Mouse (Mus musculus) embryonic facial prominence, embryonic 12.5 days (tissue): ENCODE data around the gene Plcl2. TPM values are rescaled to one million over a fixed set of nuclear protein-coding genes. Genes with fewer than 3 reads are reported as not detected.
"Not testable (repeated sequence)": the region's sequence is repeated elsewhere in the genome, so short reads cannot be mapped to it uniquely, and the experiment has no call there.

Experiments
- ATAC-seq: fragments of 200-750 bp; cut with Nextera tagmentation; 2 replicates; pipeline ENCODE4 v1.8.0; 2017; ENCODE audit not compliant: insufficient number of reproducible peaks, insufficient read depth, low FRiP score, low TSS enrichment
- H3K27ac ChIP-seq: fragments of 300-500 bp; sonication (generic); 2 replicates; pipeline ENCODE4 v1.5.1; 2016; ENCODE audit warnings: mild to moderate bottlenecking
- H3K27me3 ChIP-seq: fragments of 300-500 bp; sonication (generic); 2 replicates; pipeline ENCODE4 v1.6.1; 2016; ENCODE audit warnings: mild to moderate bottlenecking, moderate library complexity
- H3K36me3 ChIP-seq: fragments of 300-500 bp; sonication (generic); 2 replicates; pipeline ENCODE4 v1.6.1; 2016; ENCODE audit warnings: mild to moderate bottlenecking
- H3K4me1 ChIP-seq: fragments of 300-500 bp; sonication (generic); 2 replicates; pipeline ENCODE4 v1.6.1; 2016
- H3K4me2 ChIP-seq: fragments of 300-500 bp; sonication (generic); replicated peaks from 2 replicates; pipeline ENCODE4 v1.6.1; 2016; ENCODE audit warnings: mild to moderate bottlenecking, moderate library complexity
- H3K4me3 ChIP-seq: fragments of 300-500 bp; sonication (generic); 2 replicates; pipeline ENCODE4 v1.5.1; 2016; ENCODE audit warnings: mild to moderate bottlenecking
- H3K9ac ChIP-seq: fragments of 300-500 bp; sonication (generic); 2 replicates; pipeline ENCODE4 v1.6.1; 2016; ENCODE audit warnings: mild to moderate bottlenecking, moderate library complexity
- H3K9me3 ChIP-seq: fragments of 300-500 bp; sonication (generic); 2 replicates; pipeline ENCODE4 v1.6.1; 2016; ENCODE audit warnings: mild to moderate bottlenecking, moderate library complexity
- WGBS: fragments of 180-500 bp; shearing (Covaris S2); methylation state at CpG from one replicate; pipeline ENCODE4 v1.1.7; 2016; 5-methylcytosine and 5-hydroxymethylcytosine counted together
- polyA plus RNA-seq: library from polyadenylated mRNA; unstranded; fragments of >200 nt; fragmentation: Nextera tagmentation; extraction: Ambion mirVana; gene quantifications from 2 replicates; pipeline ENCODE4 v1.2.1, GENCODE M21; 2016

The Plcl2 gene
- polyA plus RNA-seq, 1 experiment from 2014 or later: 5.9 TPM

- H3K4me3 ChIP-seq: no peak overlapping the region
- peaks cover under 1% of the 10 kb centered on the region; the same call in 1 of the 2 replicates for H3K4me1 ChIP-seq
- no peak overlapping the region for H3K9ac ChIP-seq
- H3K27me3 ChIP-seq: no peaks in the 10 kb centered on the region
- H3K27ac ChIP-seq: no peak overlapping the region
- no peaks in the 10 kb centered on the region for H3K36me3 ChIP-seq
- H3K9me3 ChIP-seq: no peaks in the 10 kb centered on the region
- no peak for ATAC-seq
- no peak overlapping the region for H3K4me2 ChIP-seq
- 78% methylated on average over 4 of the region's 4 CpGs for WGBS
Observed at GRCm38 (mm10) chr17:50515926-50516325, 6.7 kb downstream of the Plcl2 start.

GRCm38 (mm10) chr17:50517781-50518415 lies 8.7 kb downstream of the Plcl2 start:
- Histone ChIP-seq H3K4me3 (no peak overlapping the region), H3K9ac (no peak overlapping the region), H3K27ac (no peak overlapping the region), H3K4me1 (no peaks in the 10 kb centered on the region), H3K9me3 (no peaks in the 10 kb centered on the region), H3K36me3 (no peaks in the 10 kb centered on the region), H3K27me3 (no peaks in the 10 kb centered on the region), H3K4me2 (no peak overlapping the region)
- whole genome bisulfite sequencing: 74% methylated on average over 6 of the region's 6 CpGs
- no peak for ATAC-seq

- H3K27ac ChIP-seq: no peak overlapping the region
- H3K36me3 ChIP-seq: no peaks in the 10 kb centered on the region
- no peak overlapping the region for H3K9ac ChIP-seq
- H3K4me2 ChIP-seq: no peak overlapping the region
- no peaks in the 10 kb centered on the region for H3K9me3 ChIP-seq
- no peak for ATAC-seq
- H3K27me3 ChIP-seq: no peaks in the 10 kb centered on the region
- H3K4me3 ChIP-seq: no peak overlapping the region
- 83% methylated on average over 5 of the region's 5 CpGs for WGBS
- no peaks in the 10 kb centered on the region for H3K4me1 ChIP-seq
Observed at GRCm38 (mm10) chr17:50519588-50519987, 10.4 kb downstream of the Plcl2 start.

GRCm38 (mm10) chr17:50522473-50523083 lies 13.4 kb downstream of the Plcl2 start:
- Histone ChIP-seq H3K27ac (no peak overlapping the region), H3K4me2 (no peak overlapping the region), H3K36me3 (no peaks in the 10 kb centered on the region), H3K9ac (no peak overlapping the region), H3K4me1 (no peaks in the 10 kb centered on the region), H3K4me3 (no peak overlapping the region), H3K27me3 (no peaks in the 10 kb centered on the region), H3K9me3 (no peaks in the 10 kb centered on the region)
- WGBS: 80% methylated on average over 5 of the region's 5 CpGs
- ATAC-seq: no peak

DNA sequence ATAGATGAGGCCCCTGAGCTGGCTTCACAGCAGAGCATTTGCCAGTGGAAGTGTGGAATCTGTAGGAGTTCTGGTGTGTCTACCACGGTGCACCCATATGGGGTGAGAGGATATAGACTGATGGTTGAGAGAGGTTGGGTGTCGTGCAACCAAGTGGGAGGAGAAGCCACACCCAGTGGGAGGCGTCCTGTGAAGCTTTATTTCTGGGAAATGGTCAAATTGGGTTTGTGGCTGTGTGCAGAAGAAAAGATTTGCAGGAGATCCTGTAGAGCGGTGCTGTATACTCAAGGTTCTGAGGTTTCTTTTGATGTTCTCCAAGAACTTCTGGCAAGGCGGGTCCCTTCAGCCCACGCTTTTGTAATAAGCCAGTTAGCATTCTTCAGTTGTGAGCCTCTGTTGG lies 15.8 kb downstream of the Plcl2 start:
- no peaks in the 10 kb centered on the region for H3K27me3 ChIP-seq
- H3K27ac ChIP-seq: no peak overlapping the region
- no peaks in the 10 kb centered on the region for H3K36me3 ChIP-seq
- no peak overlapping the region for H3K4me2 ChIP-seq
- no peaks in the 10 kb centered on the region for H3K4me1 ChIP-seq
- no peaks in the 10 kb centered on the region for H3K9me3 ChIP-seq
- 0 out of 2 replicates have a peak, but pooled peaks have one; percentile 10 for ATAC-seq
- no peak overlapping the region for H3K4me3 ChIP-seq
- WGBS: 89% methylated on average over 6 of the region's 6 CpGs
- H3K9ac ChIP-seq: no peak overlapping the region

DNA sequence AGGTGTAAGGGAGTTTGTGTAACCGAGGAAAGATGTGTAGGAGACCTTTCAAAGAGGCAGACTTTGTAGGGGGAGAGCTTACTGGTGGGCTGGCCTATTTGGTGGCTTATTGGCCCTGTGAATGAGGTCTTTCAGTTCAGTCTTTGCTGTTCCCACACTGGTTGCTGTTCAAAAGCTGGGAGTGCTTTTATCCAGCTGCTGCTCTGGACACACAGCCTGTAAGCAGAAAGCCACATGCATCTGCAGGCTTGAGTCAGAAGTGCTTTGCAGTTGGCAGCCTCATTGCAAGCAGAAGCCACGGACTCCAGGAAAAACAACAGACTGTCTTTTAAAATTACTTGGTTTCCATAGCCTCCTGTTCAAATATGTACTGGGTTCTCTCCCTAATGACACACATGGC lies 16.6 kb downstream of the Plcl2 start:
- ATAC-seq: no peak
- WGBS: 43% methylated on average over 2 of the region's 2 CpGs
- Histone ChIP-seq H3K27ac (no peak overlapping the region), H3K4me1 (no peaks in the 10 kb centered on the region), H3K4me2 (no peak overlapping the region), H3K36me3 (no peaks in the 10 kb centered on the region), H3K27me3 (no peaks in the 10 kb centered on the region), H3K9me3 (no peaks in the 10 kb centered on the region), H3K9ac (no peak overlapping the region), H3K4me3 (no peak overlapping the region)

DNA sequence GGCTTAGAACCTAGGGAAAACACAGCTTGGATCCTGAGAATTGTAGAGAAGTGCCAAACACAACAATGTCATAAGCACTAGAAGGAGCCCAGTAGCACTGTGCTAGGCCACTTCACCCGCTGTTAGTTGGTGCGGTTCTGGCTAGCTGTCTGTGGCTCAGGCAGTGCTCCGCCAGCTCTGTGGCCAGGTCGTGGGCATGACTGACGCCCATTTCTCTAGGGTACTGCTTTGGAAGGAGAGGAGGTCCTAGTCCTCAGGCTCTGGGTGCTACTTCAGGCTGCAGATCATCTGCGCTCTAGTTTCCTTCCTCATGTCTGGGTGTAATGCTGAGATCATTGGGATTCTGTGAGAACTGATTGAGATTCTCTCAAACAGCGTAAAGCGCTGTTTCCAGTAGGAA lies 20.9 kb downstream of the Plcl2 start:
- no peaks in the 10 kb centered on the region for H3K36me3 ChIP-seq
- H3K9me3 ChIP-seq: no peaks in the 10 kb centered on the region
- H3K4me2 ChIP-seq: no peak overlapping the region
- ATAC-seq: no peak
- H3K27ac ChIP-seq: no peak overlapping the region
- no peak overlapping the region for H3K4me3 ChIP-seq
- no peaks in the 10 kb centered on the region for H3K4me1 ChIP-seq
- H3K9ac ChIP-seq: no peak overlapping the region
- WGBS: 86% methylated on average over 8 of the region's 8 CpGs
- H3K27me3 ChIP-seq: no peaks in the 10 kb centered on the region

DNA sequence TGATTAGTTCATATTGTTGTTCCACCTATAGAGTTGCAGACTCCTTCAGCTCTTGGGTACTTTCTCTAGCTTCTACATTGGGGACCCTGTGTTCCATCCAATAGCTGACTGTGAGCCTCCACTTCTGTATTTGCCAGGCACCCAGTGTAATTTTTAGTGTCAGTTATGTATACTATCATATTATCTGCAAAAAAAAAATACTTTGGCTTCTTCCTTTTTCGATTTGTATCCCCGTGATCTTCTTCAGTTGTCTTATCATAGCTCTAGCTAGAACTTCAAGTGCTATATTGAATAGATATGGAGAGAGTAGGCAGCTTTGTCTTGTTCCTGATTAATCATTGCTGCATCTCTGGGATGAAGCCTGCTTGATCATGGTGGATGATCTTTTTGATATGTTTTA lies 25.7 kb downstream of the Plcl2 start:
- not testable (repeated sequence) for H3K4me3 ChIP-seq, H3K9me3 ChIP-seq, H3K27me3 ChIP-seq, H3K27ac ChIP-seq, H3K9ac ChIP-seq, H3K4me2 ChIP-seq, H3K36me3 ChIP-seq, ATAC-seq, H3K4me1 ChIP-seq
- 95% methylated on average over 2 of the region's 2 CpGs for whole genome bisulfite sequencing

- Histone ChIP-seq H3K4me3 (no peak overlapping the region), H3K36me3 (no peaks in the 10 kb centered on the region), H3K27me3 (no peaks in the 10 kb centered on the region), H3K9ac (no peak overlapping the region), H3K4me1 (no peaks in the 10 kb centered on the region), H3K9me3 (no peaks in the 10 kb centered on the region), H3K27ac (no peak overlapping the region), H3K4me2 (no peak overlapping the region)
- no peak for ATAC-seq
- WGBS: 86% methylated on average over 4 of the region's 4 CpGs
Observed at GRCm38 (mm10) chr17:50536409-50537194, 27.4 kb downstream of the Plcl2 start.

GRCm38 (mm10) chr17:50537786-50538185 lies 28.6 kb downstream of the Plcl2 start:
- no peak for ATAC-seq
- Histone ChIP-seq H3K27ac (no peak overlapping the region), H3K36me3 (no peaks in the 10 kb centered on the region), H3K4me1 (no peaks in the 10 kb centered on the region), H3K27me3 (no peaks in the 10 kb centered on the region), H3K4me2 (no peak overlapping the region), H3K4me3 (no peak overlapping the region), H3K9ac (no peak overlapping the region), H3K9me3 (0 out of 2 replicates have a peak, but pooled peaks cover 3% of the 10 kb centered on the region)
- WGBS: 83% methylated on average over 2 of the region's 2 CpGs

DNA sequence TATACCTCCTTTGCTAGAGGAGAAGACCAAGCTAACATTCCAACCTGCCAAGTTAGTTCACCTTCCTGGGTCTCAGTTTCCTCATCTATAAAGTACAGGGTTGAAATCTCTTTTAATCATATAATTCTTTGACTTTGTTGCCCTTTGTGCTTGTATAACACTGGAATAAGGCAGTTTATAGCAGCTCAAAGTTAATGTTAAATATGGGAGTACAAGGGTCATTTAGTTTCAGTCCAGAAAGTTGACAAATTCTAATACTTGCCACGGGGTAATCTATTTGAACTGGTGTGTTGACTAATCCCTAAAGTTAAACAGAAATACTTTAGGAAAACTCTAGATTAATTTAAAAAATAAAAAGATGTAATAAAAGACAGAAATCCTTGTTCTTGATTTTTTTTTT lies 35.7 kb downstream of the Plcl2 start:
- Histone ChIP-seq H3K4me1 (no peaks in the 10 kb centered on the region), H3K9ac (no peak overlapping the region), H3K4me3 (no peak overlapping the region), H3K4me2 (no peak overlapping the region), H3K27ac (no peak overlapping the region), H3K27me3 (no peaks in the 10 kb centered on the region), H3K9me3 (0 out of 2 replicates have a peak, but pooled peaks cover 3% of the 10 kb centered on the region), H3K36me3 (no peaks in the 10 kb centered on the region)
- no peak for ATAC-seq
- WGBS: 85% methylated on average over 1 of the region's 1 CpGs

- H3K9ac ChIP-seq: no peak overlapping the region
- H3K4me1 ChIP-seq: no peaks in the 10 kb centered on the region
- H3K27ac ChIP-seq: no peak overlapping the region
- no peak for ATAC-seq
- no peaks in the 10 kb centered on the region for H3K27me3 ChIP-seq
- no peak overlapping the region for H3K4me3 ChIP-seq
- no peak overlapping the region for H3K4me2 ChIP-seq
- no peaks in the 10 kb centered on the region for H3K36me3 ChIP-seq
- H3K9me3 ChIP-seq: 0 out of 2 replicates have a peak, but pooled peaks cover 3% of the 10 kb centered on the region
- WGBS: 81% methylated on average over 6 of the region's 6 CpGs
Observed at GRCm38 (mm10) chr17:50545274-50545673, 36.1 kb downstream of the Plcl2 start.
